Mouse (Mus musculus): Measurements from ENCODE around the gene Exoc7. TPM values are rescaled to one million over a fixed set of nuclear protein-coding genes. Genes with fewer than 3 reads are reported as not detected.

Exoc7 gene
- polyA plus RNA-seq, 1 experiment from 2014 or later: 61.3 TPM

- no peak for ATAC-seq (ENCODE audit: low FRiP score)
- H3K36me3 ChIP-seq (ENCODE audit: control insufficient read depth, insufficient read depth, low read length): peaks cover 30% of the 10 kb centered on the region
Observed at GRCm38 (mm10) chr11:116255982-116256675, 50.9 kb downstream of the Exoc7 start.

DNA sequence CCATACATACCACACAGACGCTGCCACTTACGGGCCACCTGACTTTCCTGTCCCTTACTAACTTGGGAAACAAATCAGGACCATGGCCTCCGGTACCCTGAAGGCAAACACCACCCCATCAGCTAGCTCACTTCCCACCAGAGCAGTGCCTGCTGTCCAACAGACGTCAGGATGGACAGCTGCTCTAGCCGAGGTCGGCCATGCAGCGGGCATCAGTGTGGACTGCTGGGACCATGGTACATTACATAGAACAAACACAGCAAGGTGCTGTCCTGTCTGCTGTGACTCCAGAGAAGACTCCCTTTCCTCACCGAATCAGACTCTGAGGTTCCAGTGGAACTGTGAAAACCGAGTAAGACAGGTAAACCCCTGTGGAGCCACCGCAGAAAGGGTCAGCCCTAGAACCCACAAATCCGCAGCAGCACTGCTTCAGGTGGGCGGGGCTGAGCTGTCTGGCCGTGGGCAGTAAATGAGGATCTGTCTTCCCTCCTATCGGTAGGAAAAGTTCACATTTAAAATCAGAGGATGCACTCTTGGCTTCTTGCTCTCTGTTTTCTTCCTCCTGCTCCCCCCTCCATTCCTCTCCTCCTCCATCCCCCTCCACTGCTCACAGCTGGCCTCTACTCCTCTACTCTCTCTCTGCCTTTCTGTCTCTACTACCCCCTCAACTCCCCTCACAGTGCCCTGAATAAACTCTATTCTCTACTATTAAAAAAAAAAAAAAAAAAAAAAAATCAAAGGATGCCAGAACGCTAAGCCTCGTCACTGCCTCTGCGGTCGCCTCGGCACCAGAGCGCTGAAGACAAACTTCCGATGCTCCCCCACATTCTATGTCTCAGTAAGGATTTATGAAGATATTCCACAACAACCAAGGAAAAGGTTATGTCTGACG is 51.7 kb downstream of the Exoc7 start:
- Histone ChIP-seq H3K4me1 (ENCODE audit: control insufficient read depth, insufficient read depth, low read length) (no peaks in the 10 kb centered on the region), H3K27ac (ENCODE audit: low read depth, low read length) (no peak overlapping the region), H3K4me2 (no peak overlapping the region), H3K9ac (ENCODE audit: low read length) (no peak overlapping the region), H3K27me3 (ENCODE audit: control insufficient read depth, insufficient read depth, low read length) (no peaks in the 10 kb centered on the region), H3K9me3 (ENCODE audit: control insufficient read depth, low read length) (no peaks in the 10 kb centered on the region), H3K4me3 (ENCODE audit: low read depth, low read length) (no peak overlapping the region), H3K36me3 (ENCODE audit: control insufficient read depth, insufficient read depth, low read length) (peaks cover 26% of the 10 kb centered on the region)
- DNase-seq (ENCODE audit: low spot score, missing footprints) (no peak), ATAC-seq (ENCODE audit: low FRiP score) (no peak)
- 88% methylated on average over 22 of the region's 22 CpGs for WGBS

More at GRCm38 (mm10) chr11:116255982-116256675, 50.9 kb downstream of the Exoc7 start:
- no peak overlapping the region for H3K4me2 ChIP-seq
- H3K4me1 ChIP-seq (ENCODE audit: control insufficient read depth, insufficient read depth, low read length): no peaks in the 10 kb centered on the region
- H3K9me3 ChIP-seq (ENCODE audit: control insufficient read depth, low read length): no peaks in the 10 kb centered on the region
- no peak overlapping the region for H3K9ac ChIP-seq (ENCODE audit: low read length)
- 90% methylated on average over 9 of the region's 9 CpGs for WGBS
- no peak for DNase-seq (ENCODE audit: low spot score, missing footprints)
- no peaks in the 10 kb centered on the region for H3K27me3 ChIP-seq (ENCODE audit: control insufficient read depth, insufficient read depth, low read length)
- H3K27ac ChIP-seq (ENCODE audit: low read depth, low read length): no peak overlapping the region
- H3K4me3 ChIP-seq (ENCODE audit: low read depth, low read length): no peak overlapping the region

DNA sequence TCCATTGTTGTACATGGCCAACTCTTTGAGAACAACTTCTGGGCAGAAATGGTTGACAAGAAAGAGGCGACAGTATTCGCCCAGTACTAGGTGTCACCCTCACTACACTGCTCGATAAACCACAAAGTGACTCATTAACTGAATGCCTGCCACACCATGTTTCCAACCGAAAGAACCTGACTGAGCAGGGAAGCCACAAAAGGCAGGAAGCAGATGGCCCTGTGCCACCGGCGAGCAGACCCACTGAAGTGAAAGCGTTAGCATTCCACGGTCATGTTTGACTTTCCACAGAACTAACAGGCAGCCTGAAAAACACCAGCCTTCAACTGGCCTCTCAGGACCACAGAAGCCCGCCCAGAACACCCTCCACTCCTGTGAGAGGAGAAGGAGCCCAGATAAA is 52.4 kb downstream of the Exoc7 start:
- H3K9me3 ChIP-seq (ENCODE audit: control insufficient read depth, low read length): no peaks in the 10 kb centered on the region
- no peaks in the 10 kb centered on the region for H3K27me3 ChIP-seq (ENCODE audit: control insufficient read depth, insufficient read depth, low read length)
- no peak overlapping the region for H3K4me3 ChIP-seq (ENCODE audit: low read depth, low read length)
- WGBS: 94% methylated on average over 9 of the region's 9 CpGs
- no peak overlapping the region for H3K27ac ChIP-seq (ENCODE audit: low read depth, low read length)
- peaks cover 24% of the 10 kb centered on the region for H3K36me3 ChIP-seq (ENCODE audit: control insufficient read depth, insufficient read depth, low read length)
- no peaks in the 10 kb centered on the region for H3K4me1 ChIP-seq (ENCODE audit: control insufficient read depth, insufficient read depth, low read length)
- no peak overlapping the region for H3K4me2 ChIP-seq
- ATAC-seq (ENCODE audit: low FRiP score): no peak
- no peak overlapping the region for H3K9ac ChIP-seq (ENCODE audit: low read length)
- DNase-seq (ENCODE audit: low spot score, missing footprints): no peak

GRCm38 (mm10) chr11:116253076-116253600 is 53.9 kb downstream of the Exoc7 start:
- Histone ChIP-seq H3K9ac (ENCODE audit: low read length) (no peak overlapping the region), H3K4me3 (ENCODE audit: low read depth, low read length) (no peak overlapping the region), H3K27ac (ENCODE audit: low read depth, low read length) (no peak overlapping the region), H3K4me2 (no peak overlapping the region), H3K9me3 (ENCODE audit: control insufficient read depth, low read length) (no peaks in the 10 kb centered on the region), H3K27me3 (ENCODE audit: control insufficient read depth, insufficient read depth, low read length) (no peaks in the 10 kb centered on the region), H3K36me3 (ENCODE audit: control insufficient read depth, insufficient read depth, low read length) (peaks cover 23% of the 10 kb centered on the region), H3K4me1 (ENCODE audit: control insufficient read depth, insufficient read depth, low read length) (no peaks in the 10 kb centered on the region)
- WGBS: 89% methylated on average over 3 of the region's 3 CpGs
- ATAC-seq (ENCODE audit: low FRiP score) (no peak), DNase-seq (ENCODE audit: low spot score, missing footprints) (no peak)

GRCm38 (mm10) chr11:116250898-116251297 is 56.1 kb downstream of the Exoc7 start:
- 94% methylated on average over 8 of the region's 8 CpGs for WGBS
- no peak overlapping the region for H3K27ac ChIP-seq (ENCODE audit: low read depth, low read length)
- DNase-seq (ENCODE audit: low spot score, missing footprints) (no peak), ATAC-seq (ENCODE audit: low FRiP score) (no peak)
- H3K9me3 ChIP-seq (ENCODE audit: control insufficient read depth, low read length): no peaks in the 10 kb centered on the region
- no peak overlapping the region for H3K9ac ChIP-seq (ENCODE audit: low read length)
- H3K4me3 ChIP-seq (ENCODE audit: low read depth, low read length): no peak overlapping the region
- no peak overlapping the region for H3K4me2 ChIP-seq
- peaks cover 35% of the 10 kb centered on the region for H3K36me3 ChIP-seq (ENCODE audit: control insufficient read depth, insufficient read depth, low read length)
- no peaks in the 10 kb centered on the region for H3K27me3 ChIP-seq (ENCODE audit: control insufficient read depth, insufficient read depth, low read length)
- no peaks in the 10 kb centered on the region for H3K4me1 ChIP-seq (ENCODE audit: control insufficient read depth, insufficient read depth, low read length)

- Histone ChIP-seq H3K4me1 (ENCODE audit: control insufficient read depth, insufficient read depth, low read length) (no peaks in the 10 kb centered on the region), H3K9ac (ENCODE audit: low read length) (no peak overlapping the region), H3K36me3 (ENCODE audit: control insufficient read depth, insufficient read depth, low read length) (peaks cover 30% of the 10 kb centered on the region), H3K27ac (ENCODE audit: low read depth, low read length) (no peak overlapping the region), H3K9me3 (ENCODE audit: control insufficient read depth, low read length) (no peaks in the 10 kb centered on the region), H3K27me3 (ENCODE audit: control insufficient read depth, insufficient read depth, low read length) (no peaks in the 10 kb centered on the region), H3K4me3 (ENCODE audit: low read depth, low read length) (no peak overlapping the region), H3K4me2 (no peak overlapping the region)
- 91% methylated on average over 14 of the region's 14 CpGs for WGBS
- ATAC-seq (ENCODE audit: low FRiP score): no peak
- DNase-seq (ENCODE audit: low spot score, missing footprints): no peak
Observed at GRCm38 (mm10) chr11:116247502-116248222, 59.4 kb downstream of the Exoc7 start.

- Histone ChIP-seq H3K36me3 (ENCODE audit: control insufficient read depth, insufficient read depth, low read length) (peaks cover 24% of the 10 kb centered on the region), H3K4me2 (no peak overlapping the region), H3K4me3 (ENCODE audit: low read depth, low read length) (no peak overlapping the region), H3K4me1 (ENCODE audit: control insufficient read depth, insufficient read depth, low read length) (no peaks in the 10 kb centered on the region), H3K27ac (ENCODE audit: low read depth, low read length) (no peak overlapping the region), H3K27me3 (ENCODE audit: control insufficient read depth, insufficient read depth, low read length) (no peaks in the 10 kb centered on the region), H3K9ac (ENCODE audit: low read length) (no peak overlapping the region), H3K9me3 (ENCODE audit: control insufficient read depth, low read length) (no peaks in the 10 kb centered on the region)
- ATAC-seq (ENCODE audit: low FRiP score) (no peak), DNase-seq (ENCODE audit: low spot score, missing footprints) (no peak)
- WGBS: 80% methylated on average over 6 of the region's 6 CpGs
Observed at GRCm38 (mm10) chr11:116245616-116246015, 61.4 kb downstream of the Exoc7 start.

DNA sequence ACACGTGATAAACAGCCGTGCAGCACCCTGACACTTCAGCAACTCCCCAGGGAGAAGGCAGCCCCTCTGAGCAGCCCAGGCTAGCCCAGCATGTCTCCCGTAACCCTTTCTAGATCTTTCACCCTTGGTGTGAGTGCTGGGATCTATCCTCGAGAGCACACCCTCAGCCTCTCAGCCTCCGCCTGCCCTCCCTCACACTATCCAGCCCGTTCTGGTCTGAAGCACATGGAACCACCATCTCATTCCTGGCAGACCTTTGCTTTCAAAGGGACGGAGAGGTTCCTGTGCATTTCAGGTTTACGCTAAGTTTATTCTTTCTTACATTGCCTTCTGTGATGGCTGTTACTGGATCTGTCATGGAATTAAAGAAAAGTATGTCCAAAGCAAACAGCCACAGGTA is 62.5 kb downstream of the Exoc7 start:
- Histone ChIP-seq H3K27me3 (ENCODE audit: control insufficient read depth, insufficient read depth, low read length) (no peaks in the 10 kb centered on the region), H3K27ac (ENCODE audit: low read depth, low read length) (no peak overlapping the region), H3K4me3 (ENCODE audit: low read depth, low read length) (no peak overlapping the region), H3K9me3 (ENCODE audit: control insufficient read depth, low read length) (no peaks in the 10 kb centered on the region), H3K4me2 (no peak overlapping the region), H3K9ac (ENCODE audit: low read length) (no peak overlapping the region), H3K4me1 (ENCODE audit: control insufficient read depth, insufficient read depth, low read length) (no peaks in the 10 kb centered on the region; the same call in 1 of the 2 replicates), H3K36me3 (ENCODE audit: control insufficient read depth, insufficient read depth, low read length) (peaks cover 19% of the 10 kb centered on the region)
- ATAC-seq (ENCODE audit: low FRiP score) (no peak), DNase-seq (ENCODE audit: low spot score, missing footprints) (no peak)
- WGBS: 89% methylated on average over 8 of the region's 8 CpGs

Data from midbrain, embryonic 11.5 days (tissue).